Mouse (Mus musculus) myocyte (in vitro differentiated cells): Measurements from ENCODE around the gene Mbd6.

Experiments used
- E2F4 ChIP-seq: IDR thresholded peaks from one replicate; pipeline ENCODE4 v1.6.1; 2011; ENCODE audit warnings: mild to moderate bottlenecking, control low read depth, moderate library complexity; ENCODE audit not compliant: insufficient read depth
- MAX ChIP-seq: IDR thresholded peaks from one replicate; pipeline ENCODE4 v1.6.1; 2011; ENCODE audit warnings: low read depth, mild to moderate bottlenecking, control low read depth
- POLR2A ChIP-seq: IDR thresholded peaks from one replicate; pipeline ENCODE4 v1.6.1; 2011; ENCODE audit warnings: low read depth, mild to moderate bottlenecking, control low read depth, moderate library complexity; ENCODE audit not compliant: insufficient read length
- POLR2AphosphoS2 ChIP-seq: IDR thresholded peaks from one replicate; pipeline ENCODE4 v1.6.1; 2011; ENCODE audit warnings: low read depth, control low read depth; ENCODE audit not compliant: insufficient read length
- REST ChIP-seq: IDR thresholded peaks from one replicate; pipeline ENCODE4 v1.6.1; 2011; ENCODE audit warnings: mild to moderate bottlenecking, control low read depth, moderate library complexity; ENCODE audit not compliant: insufficient read depth, insufficient read length
- SRF ChIP-seq: IDR thresholded peaks from one replicate; pipeline ENCODE4 v1.6.1; 2011; ENCODE audit warnings: low read depth; ENCODE audit not compliant: control insufficient read depth, insufficient read length
- TCF12 ChIP-seq: IDR thresholded peaks from one replicate; pipeline ENCODE4 v1.6.1; 2011; ENCODE audit warnings: mild to moderate bottlenecking, control low read depth; ENCODE audit not compliant: poor library complexity, insufficient read depth, severe bottlenecking
- TCF3 ChIP-seq: IDR thresholded peaks from one replicate; pipeline ENCODE4 v1.6.1; 2011; ENCODE audit warnings: low read depth, control low read depth; ENCODE audit not compliant: insufficient read length
- USF1 ChIP-seq: IDR thresholded peaks from one replicate; pipeline ENCODE4 v1.6.1; 2011; ENCODE audit warnings: low read depth, mild to moderate bottlenecking, control low read depth, moderate library complexity

- no peak for TF ChIP-seq POLR2A
- TF ChIP-seq TCF3, result no peak
- TF ChIP-seq MAX, result no peak
- no peak for TF ChIP-seq E2F4
- TF ChIP-seq USF1, result no peak
- TF ChIP-seq TCF12, result no peak
- no peak for TF ChIP-seq REST
- TF ChIP-seq POLR2AphosphoS2, result no peak
- no peak for TF ChIP-seq SRF
Measured at GRCm38 (mm10) chr10:127262548-127263398, 26.0 kb downstream of the Mbd6 start, which contains the start of gene Kif5a.
